Mouse (Mus musculus) CH12.LX (cell line): ENCODE measurements around the gene Gm37419. TPM values are rescaled to one million over a fixed set of nuclear protein-coding genes. Genes with fewer than 3 reads are reported as not detected.

ENCODE experiments used
- DNase-seq: peaks from one replicate; pipeline ENCODE4 v3.0.0-alpha.2; 2013; ENCODE audit errors: extremely low read depth
- H3K27ac ChIP-seq: 2 replicates; pipeline ENCODE4 v1.5.1; 2012; ENCODE audit warnings: low read depth, mild to moderate bottlenecking, control low read depth, moderate library complexity; ENCODE audit not compliant: insufficient read depth
- H3K27me3 ChIP-seq: replicated peaks from 2 replicates; pipeline ENCODE3; 2012; ENCODE audit warnings: inconsistent platforms
- H3K36me3 ChIP-seq, 2 experiments: replicated peaks in 1 of 2; 2 replicates each; pipeline versions ENCODE3 to v1.6.1; 2012; ENCODE audit warnings: inconsistent platforms in 1 of 2, low read length in 1 of 2, mild to moderate bottlenecking in 1 of 2, mixed read lengths in 1 of 2, moderate library complexity in 1 of 2; ENCODE audit not compliant: control insufficient read depth in 1 of 2, insufficient read depth in 1 of 2
- H3K4me1 ChIP-seq, 2 experiments: 2 replicates each; pipeline ENCODE4 v1.6.1; 2012; ENCODE audit warnings: inconsistent platforms in 1 of 2, moderate library complexity in 1 of 2; ENCODE audit not compliant: insufficient read depth in 2 of 2, control insufficient read depth in 1 of 2
- H3K4me2 ChIP-seq: 2 replicates; pipeline ENCODE4 v1.6.1; 2012; ENCODE audit warnings: low read depth, mild to moderate bottlenecking, control low read depth; ENCODE audit not compliant: poor library complexity, insufficient read depth, severe bottlenecking
- H3K4me3 ChIP-seq, 3 experiments: fragments of 150-350 bp in 1 of 3; sonication (generic) in 1 of 3; replicated peaks in 1 of 3; 2 replicates each; pipeline versions ENCODE3 to v1.5.1; 2011 to 2012; ENCODE audit warnings: low read depth in 2 of 3, low read length in 2 of 3, mild to moderate bottlenecking in 2 of 3, moderate library complexity in 2 of 3, control low read depth in 1 of 3, improper control_type of control experiment in 1 of 3, inconsistent platforms in 1 of 3, mixed read lengths in 1 of 3; ENCODE audit not compliant: poor library complexity in 1 of 3
- H3K79me2 ChIP-seq: replicated peaks from 2 replicates; pipeline ENCODE4 v1.6.1; 2012; ENCODE audit warnings: mild to moderate bottlenecking, moderate library complexity; ENCODE audit not compliant: control insufficient read depth, poor library complexity, insufficient read depth, severe bottlenecking; ENCODE audit errors: extremely low read depth
- H3K9ac ChIP-seq: 2 replicates; pipeline ENCODE4 v1.6.1; 2012; ENCODE audit warnings: low read depth, mild to moderate bottlenecking, control low read depth, moderate library complexity; ENCODE audit not compliant: insufficient read depth
- H3K9me3 ChIP-seq: replicated peaks from 2 replicates; pipeline ENCODE3; 2012; ENCODE audit warnings: low read length, inconsistent platforms, mixed read lengths
- BHLHE40 ChIP-seq: IDR thresholded peaks from 2 replicates; pipeline ENCODE4 v1.6.1; 2011; ENCODE audit warnings: mild to moderate bottlenecking, low read depth, low read length, improper control_type of control experiment
- CTCF ChIP-seq, 2 experiments: IDR thresholded peaks in 1 of 2; conservative IDR thresholded peaks in 1 of 2; 2 replicates each; pipeline ENCODE4 v1.5.1; 2011 to 2012; ENCODE audit warnings: low read depth in 2 of 2, low read length in 2 of 2, improper control_type of control experiment in 1 of 2, inconsistent platforms in 1 of 2, mild to moderate bottlenecking in 1 of 2, moderate library complexity in 1 of 2
- EP300 ChIP-seq: IDR thresholded peaks from 2 replicates; pipeline ENCODE4 v1.6.1; 2011; ENCODE audit warnings: low read length, improper control_type of control experiment
- GABPA ChIP-seq: IDR thresholded peaks from 2 replicates; pipeline ENCODE4 v1.6.1; 2012; ENCODE audit warnings: low read depth, low read length, improper control_type of control experiment, inconsistent platforms; ENCODE audit not compliant: insufficient replicate concordance
- HCFC1 ChIP-seq: IDR thresholded peaks from 2 replicates; pipeline ENCODE4 v1.6.1; 2012; ENCODE audit warnings: low read depth, mild to moderate bottlenecking, inconsistent platforms, low read length, improper control_type of control experiment
- IRF4 ChIP-seq: IDR thresholded peaks from 2 replicates; pipeline ENCODE4 v1.6.1; 2014; ENCODE audit warnings: low read depth, mild to moderate bottlenecking, inconsistent platforms, low read length, improper control_type of control experiment
- KAT2A ChIP-seq: IDR thresholded peaks from 2 replicates; pipeline ENCODE4 v1.6.1; 2012; ENCODE audit warnings: low read length, improper control_type of control experiment, inconsistent platforms; ENCODE audit not compliant: insufficient replicate concordance
- MAX ChIP-seq: IDR thresholded peaks from 2 replicates; pipeline ENCODE4 v1.6.1; 2011; ENCODE audit warnings: low read length, improper control_type of control experiment
- MXI1 ChIP-seq: IDR thresholded peaks from 2 replicates; pipeline ENCODE4 v1.6.1; 2011; ENCODE audit warnings: mild to moderate bottlenecking, low read depth, low read length, improper control_type of control experiment
- MYC ChIP-seq: IDR thresholded peaks from 2 replicates; pipeline ENCODE4 v1.6.1; 2011; ENCODE audit warnings: low read depth, mild to moderate bottlenecking, improper control_type of control experiment, low read length
- NRF1 ChIP-seq: IDR thresholded peaks from 2 replicates; pipeline ENCODE4 v1.6.1; 2014; ENCODE audit warnings: low read depth, mild to moderate bottlenecking, inconsistent platforms, low read length, improper control_type of control experiment, moderate library complexity
- RAD21 ChIP-seq: IDR thresholded peaks from 2 replicates; pipeline ENCODE4 v1.6.1; 2011; ENCODE audit warnings: low read depth, mild to moderate bottlenecking, low read length, improper control_type of control experiment, moderate library complexity
- RCOR1 ChIP-seq: conservative IDR thresholded peaks from 2 replicates; pipeline ENCODE4 v1.6.1; 2012; ENCODE audit warnings: low read depth, mild to moderate bottlenecking, inconsistent platforms, low read length, improper control_type of control experiment
- SIN3A ChIP-seq: IDR thresholded peaks from 2 replicates; pipeline ENCODE4 v1.6.1; 2012; ENCODE audit warnings: low read length, improper control_type of control experiment, inconsistent platforms
- SMC3 ChIP-seq: IDR thresholded peaks from 2 replicates; pipeline ENCODE4 v1.6.1; 2011; ENCODE audit warnings: low read depth, low read length, improper control_type of control experiment
- TBP ChIP-seq: conservative IDR thresholded peaks from 2 replicates; pipeline ENCODE4 v1.6.1; 2011; ENCODE audit warnings: low read depth, low read length, improper control_type of control experiment
- TCF12 ChIP-seq: IDR thresholded peaks from 2 replicates; pipeline ENCODE4 v1.6.1; 2014; ENCODE audit warnings: low read depth, mild to moderate bottlenecking, inconsistent platforms, low read length, improper control_type of control experiment
- USF1 ChIP-seq: IDR thresholded peaks from 2 replicates; pipeline ENCODE4 v1.6.1; 2014; ENCODE audit warnings: low read depth, mild to moderate bottlenecking, inconsistent platforms, low read length, improper control_type of control experiment
- ZKSCAN1 ChIP-seq: IDR thresholded peaks from 2 replicates; pipeline ENCODE4 v1.6.1; 2012; ENCODE audit warnings: low read depth, inconsistent platforms, low read length, improper control_type of control experiment, borderline replicate concordance
- dilution Hi-C: fragments of 300-500 bp; cut with MboI; formaldehyde crosslinking; loops from 2 replicates; pipeline ENCODE4 v1.14.3; 2020; ENCODE audit warnings: low sequenced_read_pairs; ENCODE audit not compliant: extremely low pct_unique_long_range_greater_than_20kb, extremely low pct_ligation_motif_present
- in situ Hi-C: fragments of 300-500 bp; cut with MboI; formaldehyde crosslinking; loops from 3 replicates; pipeline ENCODE4 v1.14.3; 2019; ENCODE audit warnings: low sequenced_read_pairs, low pct_ligation_motif_present, low pct_unique_long_range_greater_than_20kb, mixed read lengths
- polyA plus RNA-seq: library from polyadenylated mRNA; unstranded; fragments of >175 nt; gene quantifications from 2 replicates; pipeline ENCODE4 v1.2.1, GENCODE M21; 2012; ENCODE audit warnings: low read depth; ENCODE audit not compliant: insufficient read length
- total RNA-seq, 2 experiments: library from RNA; depleted of rRNA; stranded (reverse); fragments of 300-350 nt in 1 of 2; fragments of >200 nt in 1 of 2; gene quantifications; 2 replicates each; pipeline ENCODE4 v1.2.3; 2012 to 2014

The Gm37419 gene
- total and polyA plus RNA-seq, 3 experiments = not detected

- no peak overlapping the region for H3K4me2 ChIP-seq
- no peaks in the 10 kb centered on the region for H3K79me2 ChIP-seq
- TF ChIP-seq USF1 (no peak), BHLHE40 (no peak), GABPA (no peak), EP300 (no peak), HCFC1 (no peak), CTCF (conservative IDR thresholded peaks at IDR 0.05 in 1 of 2, IDR thresholded peaks at IDR 0.05 in 1 of 2; ENCODE audit: low read depth in 2 of 2, low read length in 2 of 2) (no peak), NRF1 (no peak), SMC3 (no peak), ZKSCAN1 (no peak), RAD21 (no peak)
- peaks cover 2% of the 10 kb centered on the region for H3K27me3 ChIP-seq
- in situ Hi-C loops (no loop called here), dilution Hi-C loops (no loop called here)
- H3K9ac ChIP-seq = no peak overlapping the region
- H3K4me1 ChIP-seq = no peaks in the 10 kb centered on the region
- H3K36me3 ChIP-seq = no peaks in the 10 kb centered on the region
- DNase-seq = no peak
- no peak overlapping the region for H3K27ac ChIP-seq
- no peaks in the 10 kb centered on the region for H3K9me3 ChIP-seq
- H3K4me3 ChIP-seq = no peak overlapping the region
These were observed 37.2 kb downstream of the Gm37419 start for GRCm38 (mm10) chr16:24025442-24025841.

- H3K79me2 ChIP-seq = no peaks in the 10 kb centered on the region
- H3K9me3 ChIP-seq = no peaks in the 10 kb centered on the region
- dilution Hi-C loops (no loop called here), in situ Hi-C loops (no loop called here)
- TF ChIP-seq TBP (no peak), RCOR1 (no peak), EP300 (no peak), KAT2A (no peak), SIN3A (no peak), MAX (no peak), IRF4 (no peak), MXI1 (no peak), MYC (no peak), TCF12 (no peak)
- no peaks in the 10 kb centered on the region for H3K4me1 ChIP-seq
- no peak overlapping the region for H3K9ac ChIP-seq
- DNase-seq = no peak
- no peak overlapping the region for H3K4me2 ChIP-seq
- H3K36me3 ChIP-seq = no peaks in the 10 kb centered on the region
- H3K27me3 ChIP-seq = no peaks in the 10 kb centered on the region
- H3K4me3 ChIP-seq = no peak overlapping the region
- H3K27ac ChIP-seq = no peak overlapping the region
These were observed 41.8 kb downstream of the Gm37419 start for GRCm38 (mm10) chr16:24029965-24030672.
